ENCODE assay signal across 37 mouse cellular contexts in the genomic region with DNA sequence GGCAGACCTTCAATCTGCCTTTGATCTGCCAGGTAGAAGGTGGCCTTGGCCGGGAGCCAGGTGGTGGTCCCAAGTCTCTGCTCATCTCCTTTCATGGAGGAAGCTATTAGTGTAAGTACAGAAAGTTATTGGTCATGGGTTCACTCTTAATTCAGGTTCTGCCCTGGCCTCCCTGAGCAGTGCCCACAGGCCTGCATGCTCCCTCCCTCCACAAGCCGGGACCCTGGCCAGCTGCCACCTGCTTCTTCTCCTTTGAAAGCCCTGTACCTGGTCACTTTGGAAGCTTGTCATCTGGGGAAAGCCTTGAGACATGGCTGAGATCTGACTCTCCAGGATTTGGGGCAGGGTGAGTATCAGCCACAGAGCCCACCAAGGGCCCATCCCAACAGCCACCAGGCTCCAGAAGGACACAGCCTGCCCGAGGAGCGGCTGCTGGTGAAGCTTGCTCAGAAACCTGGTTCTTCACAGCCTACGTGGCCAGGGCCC. TPM values are rescaled to one million over a fixed set of nuclear protein-coding genes. Genes with fewer than 3 reads are reported as not detected.
DNase-seq lines count a peak whose midpoint lies in the region; TF ChIP-seq lines count a peak whose summit lies in the region.
"Had no signal": no experiment of that assay in that cellular context is flagged by ENCODE, and none has a peak within 500 bp of the region (broad histone marks: within the 10 kb centered on the region; RNA-seq: fewer than 3 reads in every experiment).

A gene (minus strand): TSS at position 436 of the 486 bp plus-strand sequence.

- no peak within 1 kb of the TSS for H3K27ac ChIP-seq in kidney, adult 2 months (ENCODE audit: insufficient read depth, low read depth, low read length)
- H3K27ac ChIP-seq: hindbrain, embryonic 14.5 days; limb, embryonic 12.5 days; lung, embryonic 15.5 days; midbrain, embryonic 10.5 days; midbrain, embryonic 15.5 days; neural tube, embryonic 15.5 days; stomach, embryonic 15.5 days had no signal

- no peaks in the 10 kb centered on the region for H3K4me1 ChIP-seq in kidney, adult 2 months (ENCODE audit: control insufficient read depth, insufficient read depth, low read length)
- H3K4me1 ChIP-seq: midbrain, embryonic 15.5 days; neural tube, embryonic 15.5 days; stomach, embryonic 15.5 days had no signal

- H3K36me3 ChIP-seq in kidney, adult 2 months (ENCODE audit: control insufficient read depth, insufficient read depth, low read length): no peaks in the 10 kb centered on the region
- H3K36me3 ChIP-seq: heart, embryonic 12.5 days; limb, embryonic 12.5 days; lung, embryonic 15.5 days; midbrain, embryonic 10.5 days; midbrain, embryonic 15.5 days; neural tube, embryonic 15.5 days; stomach, embryonic 15.5 days had no signal

- DNase-seq in kidney, adult 2 months: peak; percentile 26
- no peak for DNase-seq in kidney, adult 11 months
- DNase-seq in brain, adult 2 months (ENCODE audit: low read depth, low spot score): peak; percentile 79
- DNase-seq in cerebellum, adult 8-10 months: peak; percentile 79
- DNase-seq in cerebellum, postnatal 25 days: peak; percentile 85 to 92
- no peak for DNase-seq in left cerebral cortex, adult 9 months (ENCODE audit: low spot score in 2 of 2)
- no peak for DNase-seq in adrenal gland, adult 18-20 months (ENCODE audit: low spot score in 2 of 2)
- DNase-seq: adrenal gland, postnatal 25 days; gastrocnemius, postnatal 25 days; heart, adult 18-20 months; layer of hippocampus, adult 9-11 months; retina, postnatal 1 day; right cerebral cortex, postnatal 14 days; thymus, adult 18-20 months; thymus, postnatal 25 days had no signal

- no peak for TF ChIP-seq POLR2A in kidney, adult 2 months (IDR thresholded peaks at IDR 0.05; ENCODE audit: low read depth, low read length)

- no peak for TF ChIP-seq CTCF in kidney, adult 2 months (conservative IDR thresholded peaks at IDR 0.05; ENCODE audit: insufficient read depth, insufficient read length, low read depth, low read length)

- no peaks in the 10 kb centered on the region for H3K27me3 ChIP-seq in kidney, adult 2 months (replicated peaks; ENCODE audit: control insufficient read depth, insufficient read depth, low read length)
- H3K27me3 ChIP-seq: limb, embryonic 12.5 days; lung, embryonic 15.5 days; midbrain, embryonic 15.5 days; neural tube, embryonic 15.5 days; stomach, embryonic 15.5 days had no signal

- no peak within 1 kb of the TSS for H3K4me3 ChIP-seq in kidney, adult 2 months (ENCODE audit: insufficient read depth, low read depth, low read length)
- H3K4me3 ChIP-seq: heart, embryonic 12.5 days; limb, embryonic 12.5 days; lung, embryonic 15.5 days; midbrain, embryonic 10.5 days; midbrain, embryonic 15.5 days; neural tube, embryonic 15.5 days; stomach, embryonic 15.5 days had no signal

- whole genome bisulfite sequencing in kidney, adult 2 months: 79% methylated on average over 5 of the region's 5 CpGs

RNA-seq across cellular contexts. Expression of the gene that starts here (rescaled TPM):
- 0.18 TPM in 1 of 2 replicates, not detected in the other for polyA plus RNA-seq in kidney, adult 2 months (2012; rRNA removed)
- total RNA-seq in adrenal gland, adult 18-20 months (2021): not detected
- total RNA-seq: adrenal gland, postnatal 25 days; gastrocnemius, adult 18-20 months; gastrocnemius, postnatal 25 days; heart, adult 18-20 months; hematopoietic stem cell, adult 5-6 weeks; left cerebral cortex, adult 18-20 months; left cerebral cortex, postnatal 25 days; liver, adult 2 months had no signal
- polyA plus RNA-seq: brain, embryonic 14.5 days; CD4-positive, CD25-positive, alpha-beta regulatory T cell, adult 4 months; embryonic facial prominence, embryonic 11.5 days; forebrain, embryonic 14.5 days; frontal cortex, adult 2 months; heart, embryonic 12.5 days; heart, postnatal 0 days; hindbrain, embryonic 14.5 days; kidney, embryonic 16.5 days; limb, embryonic 12.5 days; liver, embryonic 16.5 days; lung, embryonic 15.5 days; midbrain, embryonic 10.5 days; midbrain, embryonic 15.5 days; neural tube, embryonic 15.5 days; small intestine, adult 2 months; stomach, embryonic 15.5 days had no signal

Comparison
In these comparisons a context has a peak if more than half of its experiments do, and no peak if none do; other contexts are left out.
1. Peak in DNase-seq in kidney, adult 2 months; RNA of the gene not detected or under 1 TPM.
2. DNase-seq: peak in brain, adult 2 months (single experiment), cerebellum, adult 8-10 months (single experiment) and cerebellum, postnatal 25 days (2 of 2); none in kidney, adult 11 months (single experiment), left cerebral cortex, adult 9 months (0 of 2) and adrenal gland, adult 18-20 months (0 of 2).